Mouse (Mus musculus): Measurements from ENCODE around the gene Kcnj4.

Kcnj4 gene

DNA sequence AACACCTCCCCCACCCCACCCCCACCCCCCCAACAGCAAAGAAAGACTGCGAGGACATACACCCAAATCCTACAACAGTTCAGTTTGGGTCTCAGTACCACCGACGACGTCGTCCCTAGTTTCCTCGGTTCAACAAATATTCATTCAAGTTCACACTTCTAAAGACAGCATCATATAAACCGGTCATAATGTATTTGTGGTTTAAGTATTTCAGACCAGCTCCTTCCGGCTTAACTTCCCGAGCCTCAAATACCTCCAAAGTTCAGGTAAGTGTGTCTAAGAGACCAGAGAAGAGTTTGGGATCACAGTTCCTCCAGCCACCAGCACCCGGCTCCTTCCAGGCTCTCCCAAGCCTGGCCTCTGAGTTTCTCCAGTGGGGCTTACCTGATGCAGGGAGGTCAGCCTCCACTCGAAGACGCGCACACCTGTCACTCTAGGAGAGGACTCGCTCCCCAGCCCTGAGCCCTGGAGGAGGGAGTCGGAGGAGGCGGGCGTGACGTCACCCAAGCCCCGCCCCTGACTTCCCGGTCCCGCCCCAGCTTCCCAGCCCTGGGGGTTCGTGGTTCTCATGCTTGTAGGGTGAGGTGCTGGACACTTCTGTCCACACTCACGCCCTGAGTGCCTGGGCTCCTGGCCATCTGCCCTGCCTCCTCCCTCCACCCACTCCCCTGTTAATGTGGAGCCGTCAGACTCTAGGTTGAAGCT is 49.8 kb downstream of the Kcnj4 start, which contains the start of gene Csnk1e:
Gene Csnk1e (minus strand): TSS at position 461 of the 705 bp plus-strand sequence.
- peak; percentile 84 for DNase-seq (ENCODE audit: low read depth)

GRCm38 (mm10) chr15:79453831-79454230 is 51.2 kb downstream of the Kcnj4 start:
- DNase-seq (ENCODE audit: low read depth): no peak

GRCm38 (mm10) chr15:79448041-79448440 is 57.0 kb downstream of the Kcnj4 start:
- DNase-seq (ENCODE audit: low read depth): no peak

GRCm38 (mm10) chr15:79445786-79446654 is 59.0 kb downstream of the Kcnj4 start:
- DNase-seq (ENCODE audit: low read depth): peak; percentile 57

- DNase-seq (ENCODE audit: low read depth): no peak
These were observed 61.1 kb downstream of the Kcnj4 start for GRCm38 (mm10) chr15:79443856-79444410.

- no peak for DNase-seq (ENCODE audit: low read depth)
These were observed 62.0 kb downstream of the Kcnj4 start for GRCm38 (mm10) chr15:79442961-79443518.

DNA sequence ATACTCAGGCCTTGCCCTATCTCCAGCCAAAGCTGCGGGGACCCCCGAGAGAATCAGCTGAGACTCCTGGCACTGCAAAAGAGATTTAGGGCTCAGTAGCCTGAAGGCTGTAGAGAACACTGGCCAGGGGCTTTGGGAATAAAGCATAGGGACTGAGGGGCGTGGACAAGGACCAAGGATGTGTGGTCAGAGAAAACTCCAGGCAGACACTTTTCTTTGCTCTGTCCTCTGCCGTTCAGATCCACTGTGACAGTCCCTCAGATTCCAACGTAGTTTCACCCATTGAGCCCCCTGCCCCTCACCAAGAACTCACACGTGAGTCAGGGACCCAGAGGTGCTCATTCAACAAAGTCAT is 62.8 kb downstream of the Kcnj4 start:
- no peak for DNase-seq (ENCODE audit: low read depth)

- DNase-seq (ENCODE audit: low read depth): peak; percentile 88
These were observed 63.4 kb downstream of the Kcnj4 start for GRCm38 (mm10) chr15:79441331-79442256.

DNA sequence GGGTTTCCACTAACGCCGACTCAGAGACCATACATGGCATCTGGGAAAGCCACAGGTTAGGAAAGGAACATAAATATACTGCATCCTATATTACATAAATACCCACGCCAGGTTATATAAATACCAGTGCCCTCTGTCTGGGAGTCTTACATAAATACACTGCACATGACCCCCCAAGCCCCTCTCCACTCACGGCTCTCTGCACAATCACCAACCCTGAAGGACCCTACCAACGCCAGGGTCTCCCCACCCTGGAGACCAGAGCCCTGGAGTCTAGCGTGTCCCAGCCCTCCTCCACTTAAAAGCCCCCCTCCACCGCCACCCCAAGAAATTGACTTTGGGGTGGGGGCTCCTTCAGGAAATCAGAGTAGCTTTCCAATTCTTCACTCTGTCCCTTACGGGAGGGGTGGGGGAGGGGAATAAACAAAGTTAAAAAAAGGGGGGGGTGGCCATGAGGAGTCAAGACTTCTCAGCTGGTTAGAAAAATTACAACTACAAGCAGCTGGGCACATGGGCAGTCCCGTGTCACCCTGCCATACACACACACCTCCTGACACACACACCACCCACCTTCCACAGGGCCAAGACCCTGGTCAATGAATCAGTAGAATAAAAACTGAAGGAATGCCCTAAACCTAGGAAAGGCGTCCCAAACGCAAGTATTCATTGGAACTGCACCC is 64.2 kb downstream of the Kcnj4 start:
- peak; percentile 31 for DNase-seq (ENCODE audit: low read depth)

DNA sequence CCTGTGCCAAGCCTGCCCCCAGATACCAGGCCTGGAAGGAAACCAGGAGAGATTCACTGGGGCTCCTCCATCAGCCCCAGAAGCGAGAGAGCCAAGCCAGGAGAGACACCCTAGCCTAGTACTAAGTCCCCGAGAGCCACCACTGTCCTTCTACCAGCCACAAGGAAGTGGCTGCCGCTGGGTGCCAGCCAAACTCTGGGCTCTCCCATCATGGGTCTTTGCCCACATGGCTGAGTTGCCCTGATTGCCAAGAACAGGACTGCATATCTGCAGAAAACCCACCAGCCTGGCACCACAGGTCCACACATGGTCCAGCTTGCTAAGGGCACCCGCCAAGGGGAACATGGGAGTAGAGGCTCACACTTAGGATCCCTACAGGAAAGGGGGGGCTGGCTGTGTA is 64.8 kb downstream of the Kcnj4 start:
- DNase-seq (ENCODE audit: low read depth): no peak

DNA sequence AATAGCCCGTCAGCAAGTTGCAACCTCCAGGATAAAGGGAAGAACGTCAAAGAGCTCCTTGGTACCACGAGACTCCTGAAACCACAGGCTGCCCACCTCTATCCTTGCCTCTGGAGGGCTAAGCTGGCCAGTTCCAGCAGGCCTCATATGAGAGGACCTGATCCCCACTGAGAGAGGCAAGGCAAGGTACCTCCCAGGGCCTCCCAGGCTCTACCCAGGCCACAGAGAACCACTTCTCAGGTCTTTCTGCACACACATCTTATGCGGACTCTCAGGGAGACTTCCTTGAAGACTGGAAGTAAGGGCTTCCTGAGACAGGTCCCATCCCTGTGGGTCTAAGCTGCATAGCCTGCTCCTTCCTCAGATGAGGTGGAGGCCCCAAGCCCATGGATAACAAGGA is 65.7 kb downstream of the Kcnj4 start:
- no peak for DNase-seq (ENCODE audit: low read depth)

- DNase-seq (ENCODE audit: low read depth): no peak
These were observed 66.2 kb downstream of the Kcnj4 start for GRCm38 (mm10) chr15:79438816-79439215.

DNA sequence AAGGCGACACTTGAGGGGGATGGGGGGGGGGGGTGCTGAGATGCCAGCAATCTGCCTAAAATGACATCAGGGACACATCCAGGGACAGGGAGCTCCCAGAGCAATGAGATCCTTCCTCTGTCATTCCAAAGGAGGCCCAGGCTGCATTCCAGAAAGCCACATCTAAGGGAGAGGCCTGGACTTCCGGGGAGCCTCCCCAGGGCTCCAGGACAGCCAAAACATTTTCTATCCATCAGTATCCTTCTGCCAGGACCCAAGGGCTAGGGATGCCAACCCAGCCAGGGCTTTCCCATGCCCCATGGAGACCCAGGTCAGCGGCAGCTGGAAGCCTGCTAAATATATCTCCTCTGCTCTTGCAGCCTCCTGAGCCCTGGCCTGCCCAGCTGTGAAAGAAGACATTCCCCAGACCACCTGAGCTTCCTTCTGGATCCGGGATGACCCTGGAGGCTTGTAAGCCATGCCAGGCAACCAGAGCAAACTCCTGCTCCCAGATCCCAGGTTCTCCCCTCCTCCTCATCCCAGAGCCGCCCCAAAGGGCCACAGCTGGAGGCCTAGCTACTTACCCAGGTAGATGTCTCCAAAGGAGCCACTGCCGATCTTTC is 66.7 kb downstream of the Kcnj4 start:
- DNase-seq (ENCODE audit: low read depth): no peak

GRCm38 (mm10) chr15:79437541-79438208 is 67.4 kb downstream of the Kcnj4 start:
- no peak for DNase-seq (ENCODE audit: low read depth)

- no peak for DNase-seq (ENCODE audit: low read depth)
These were observed 68.5 kb downstream of the Kcnj4 start for GRCm38 (mm10) chr15:79436481-79436921.

- DNase-seq (ENCODE audit: low read depth): no peak
These were observed 69.8 kb downstream of the Kcnj4 start for GRCm38 (mm10) chr15:79435191-79435671.
